Mouse (Mus musculus) bone marrow macrophage, adult 2 months (primary cell): Measurements from ENCODE around the gene Prps1l1. TPM values are rescaled to one million over a fixed set of nuclear protein-coding genes. Genes with fewer than 3 reads are reported as not detected.

Experiments used
- H3K27ac ChIP-seq: 2 replicates; pipeline ENCODE4 v1.5.1; 2012; ENCODE audit warnings: low read depth, low read length; ENCODE audit not compliant: insufficient read depth
- H3K4me1 ChIP-seq: 2 replicates; pipeline ENCODE4 v1.6.1; 2012; ENCODE audit warnings: low read length; ENCODE audit not compliant: control insufficient read depth, insufficient read depth
- H3K4me3 ChIP-seq: 2 replicates; pipeline ENCODE4 v1.5.1; 2012; ENCODE audit warnings: mild to moderate bottlenecking, low read length, moderate library complexity; ENCODE audit not compliant: insufficient read depth
- CTCF ChIP-seq: IDR thresholded peaks from 2 replicates; pipeline ENCODE4 v1.5.1; 2012; ENCODE audit warnings: low read depth, mild to moderate bottlenecking, low read length, moderate library complexity
- POLR2A ChIP-seq: IDR thresholded peaks from 2 replicates; pipeline ENCODE4 v1.6.1; 2012; ENCODE audit warnings: mild to moderate bottlenecking, low read depth, low read length, borderline replicate concordance
- polyA plus RNA-seq: library from polyadenylated mRNA; stranded (reverse); fragments of >200 nt; gene quantifications from 2 replicates; pipeline ENCODE4 v1.2.4, GENCODE M21; 2012; ENCODE audit not compliant: missing spikeins, insufficient read depth, insufficient read length

The Prps1l1 gene
- polyA plus RNA-seq, 1 experiment, result not detected

GRCm38 (mm10) chr12:35022066-35022465, 37.5 kb downstream of the Prps1l1 start:
- no peak overlapping the region for H3K27ac ChIP-seq
- peaks cover 20% of the 10 kb centered on the region for H3K4me1 ChIP-seq
- no peak for TF ChIP-seq CTCF
- TF ChIP-seq POLR2A, result no peak
- no peak overlapping the region for H3K4me3 ChIP-seq

- Histone ChIP-seq H3K4me1 (peaks cover 11% of the 10 kb centered on the region), H3K27ac (peak overlapping the region; percentile 74), H3K4me3 (no peak overlapping the region)
- TF ChIP-seq POLR2A (no peak), CTCF (no peak)
These were observed 41.4 kb downstream of the Prps1l1 start for GRCm38 (mm10) chr12:35025916-35026432.

- no peak for TF ChIP-seq POLR2A
- TF ChIP-seq CTCF, result no peak
- H3K4me3 ChIP-seq, result no peak overlapping the region
- H3K4me1 ChIP-seq, result peaks cover 11% of the 10 kb centered on the region
- no peak overlapping the region for H3K27ac ChIP-seq
These were observed 43.0 kb downstream of the Prps1l1 start for GRCm38 (mm10) chr12:35027533-35027932.

Other genes with a start within 250 kb of the Prps1l1 start
- gene Hdac9, start 67.7 kb upstream of the Prps1l1 start, polyA plus RNA-seq, result 7.8 and 11.1 TPM in 2 replicates
- 39.0 and 42.0 TPM in 2 replicates for gene Snx13, start 62.4 kb downstream of the Prps1l1 start, polyA plus RNA-seq